Mouse (Mus musculus) liver (tissue): ENCODE data around the gene Ugt1a6a.
"Not testable (repeated sequence)": the region's sequence is repeated elsewhere in the genome, so short reads cannot be mapped to it uniquely, and the experiment has no call there.

Experiments
- DNase-seq: peaks from one replicate; pipeline ENCODE4 v3.0.0-alpha.2; 2020; ENCODE audit warnings: mixed read lengths

Ugt1a6a gene

DNA sequence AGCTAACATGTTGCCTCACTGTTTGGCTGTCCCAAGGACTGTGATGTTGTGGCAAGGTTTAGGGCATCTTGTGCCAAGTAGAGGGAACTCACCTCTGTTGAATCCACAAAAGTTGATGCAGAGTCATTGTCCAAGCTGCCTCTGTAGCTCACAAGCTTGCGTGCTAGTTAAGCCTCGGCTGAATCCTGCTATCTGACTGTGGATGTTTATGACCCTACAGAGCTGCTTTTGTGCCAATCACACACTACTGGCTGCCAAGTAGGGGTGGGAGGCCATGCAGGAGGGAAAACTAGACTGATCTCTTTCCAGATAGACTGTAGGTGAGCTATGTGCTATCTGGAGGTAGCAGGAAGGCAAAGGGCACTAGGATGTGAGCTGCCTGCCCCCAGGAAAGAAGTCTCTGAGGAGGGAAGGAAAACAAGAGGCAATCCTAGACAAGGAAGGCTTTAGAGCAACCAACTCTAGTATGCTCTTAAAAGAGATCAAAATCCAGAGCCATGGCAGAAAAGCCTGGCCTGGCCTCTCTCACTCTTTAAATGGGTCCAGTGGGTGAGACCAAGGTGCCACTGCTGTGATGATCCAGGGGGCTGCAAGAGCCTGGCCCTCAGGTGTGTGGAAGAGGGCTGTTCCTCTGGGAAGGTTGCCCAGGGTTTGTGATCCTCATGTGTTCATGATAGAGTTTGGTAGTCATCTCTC is 79.3 kb downstream of the Ugt1a6a start:
- peak; percentile 14 for DNase-seq

DNA sequence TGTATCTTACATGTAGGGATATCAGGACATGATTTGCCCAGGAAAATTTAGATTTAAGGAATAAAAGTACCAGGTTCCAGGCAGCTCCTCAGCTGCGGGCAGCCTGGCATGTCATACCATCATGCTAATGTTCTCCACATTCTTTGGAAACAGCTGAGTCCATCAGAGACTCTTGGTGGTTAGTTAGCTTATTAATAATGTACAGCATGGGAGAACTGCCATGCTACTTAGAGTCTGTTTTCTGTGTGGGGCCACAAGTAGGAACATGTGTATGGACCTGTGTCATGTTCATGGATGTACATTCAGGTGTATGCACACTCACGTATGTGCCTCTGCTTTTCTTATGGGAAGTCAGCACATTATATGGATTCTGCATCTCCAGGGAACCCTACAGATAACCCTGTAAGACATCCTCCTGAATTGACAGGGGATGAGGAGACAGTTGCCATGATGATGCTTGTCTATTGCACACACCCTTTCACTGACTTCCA is 79.9 kb downstream of the Ugt1a6a start:
- DNase-seq = no peak

DNA sequence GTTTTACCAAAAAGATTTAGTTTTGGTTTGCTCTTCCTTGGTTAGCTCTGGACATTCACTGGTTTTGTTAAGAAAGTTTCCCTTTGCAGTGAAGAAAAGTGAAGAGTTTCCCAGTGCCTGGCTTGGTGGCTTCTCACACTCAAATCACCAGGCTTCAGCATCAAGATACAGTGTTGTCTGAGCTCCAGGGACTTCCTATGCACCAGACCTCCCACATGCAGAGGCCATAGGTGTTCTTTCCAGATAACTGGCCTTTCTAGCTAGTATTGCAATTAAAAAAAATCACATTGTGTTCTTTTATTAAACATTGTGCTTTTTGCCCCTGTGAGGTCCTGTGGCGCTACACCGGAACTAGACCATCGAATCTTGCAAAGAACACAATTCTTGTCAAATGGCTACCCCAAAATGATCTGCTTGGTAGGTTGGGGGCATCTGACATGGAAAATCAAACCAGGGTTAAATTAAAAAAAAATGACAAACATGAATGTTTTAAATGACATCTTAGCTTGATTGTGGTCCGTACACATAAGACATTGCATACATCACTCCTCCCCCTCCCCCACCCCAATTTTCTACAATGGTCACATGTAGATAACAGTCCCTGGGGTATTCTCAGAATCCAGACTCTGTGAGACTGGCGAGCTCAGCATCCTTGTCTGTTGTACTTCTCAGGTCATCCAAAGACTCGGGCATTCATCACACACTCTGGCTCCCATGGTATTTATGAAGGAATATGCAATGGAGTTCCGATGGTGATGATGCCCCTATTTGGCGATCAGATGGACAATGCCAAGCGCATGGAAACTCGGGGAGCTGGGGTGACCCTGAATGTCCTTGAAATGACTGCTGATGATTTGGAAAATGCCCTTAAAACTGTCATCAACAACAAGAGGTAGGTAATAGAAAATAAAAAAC is 81.1 kb downstream of the Ugt1a6a start:
- peak; percentile 17 for DNase-seq

DNA sequence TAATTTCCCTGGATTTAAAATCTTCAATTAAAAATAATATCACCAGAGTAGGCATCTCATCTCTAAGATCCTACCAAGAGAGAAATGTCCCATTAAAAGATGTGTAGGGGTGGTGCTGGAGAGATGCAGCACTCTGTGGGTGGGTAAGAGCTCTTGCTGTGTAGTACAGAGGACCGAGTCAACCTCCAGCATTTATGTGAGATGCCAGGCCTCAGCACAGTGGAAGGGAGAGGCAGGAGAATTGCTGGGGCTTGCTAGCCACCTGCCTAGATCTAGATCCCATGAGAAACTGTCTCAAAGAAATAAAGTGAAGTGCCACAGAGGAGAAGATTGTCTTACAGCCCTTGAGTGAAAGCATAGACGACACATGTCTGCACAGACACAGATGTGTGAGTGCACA is 81.9 kb downstream of the Ugt1a6a start:
- DNase-seq = no peak

DNA sequence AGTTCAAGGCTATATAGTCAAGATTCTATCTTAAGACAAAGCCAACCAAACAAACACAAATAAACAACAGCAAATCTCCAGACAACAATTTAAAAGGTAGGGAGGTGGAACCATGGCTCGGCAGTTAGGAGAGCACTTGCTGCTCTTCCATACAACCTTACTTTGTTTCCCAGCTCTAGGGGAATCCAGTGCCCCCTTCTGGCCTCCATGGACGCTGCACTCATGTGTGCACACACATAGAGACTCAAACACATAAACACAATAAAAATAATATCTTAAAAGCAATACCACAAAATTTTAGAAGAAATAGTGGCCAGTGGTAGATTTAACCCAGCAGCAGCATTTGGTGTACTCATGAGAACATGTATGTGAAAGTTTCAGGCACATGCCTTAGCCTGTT is 82.5 kb downstream of the Ugt1a6a start:
- DNase-seq = no peak

DNA sequence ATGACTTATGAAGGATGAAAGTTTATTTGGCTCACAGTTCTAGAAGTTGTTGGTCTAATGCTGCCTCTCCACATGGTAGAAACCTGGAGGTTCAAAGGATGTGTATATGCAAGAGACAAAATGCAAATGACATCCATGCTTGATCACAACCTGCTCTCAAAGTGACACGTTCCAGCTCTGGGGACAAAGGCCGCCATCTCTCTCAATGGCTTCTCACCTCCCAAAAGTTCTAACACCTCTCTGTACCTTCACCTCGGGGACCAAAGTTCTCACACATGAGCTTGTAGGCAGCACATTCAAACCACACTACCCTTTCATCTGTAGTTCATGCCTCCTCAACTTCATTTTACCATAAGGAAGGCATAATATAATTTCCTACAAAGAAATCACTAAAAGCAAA is 83.0 kb downstream of the Ugt1a6a start:
- DNase-seq = no peak

DNA sequence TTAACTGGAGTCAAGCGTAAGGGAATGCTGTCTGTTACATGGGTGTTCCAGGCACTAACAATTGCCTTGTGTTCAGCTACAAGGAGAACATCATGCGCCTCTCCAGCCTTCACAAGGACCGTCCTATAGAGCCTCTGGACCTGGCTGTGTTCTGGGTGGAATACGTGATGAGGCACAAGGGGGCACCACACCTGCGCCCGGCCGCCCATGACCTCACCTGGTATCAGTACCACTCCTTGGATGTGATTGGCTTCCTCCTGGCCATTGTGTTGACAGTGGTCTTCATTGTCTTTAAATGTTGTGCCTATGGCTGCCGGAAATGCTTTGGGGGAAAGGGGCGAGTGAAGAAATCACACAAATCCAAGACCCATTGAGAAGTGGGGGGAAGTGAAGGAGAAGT is 83.4 kb downstream of the Ugt1a6a start:
- DNase-seq = no peak

DNA sequence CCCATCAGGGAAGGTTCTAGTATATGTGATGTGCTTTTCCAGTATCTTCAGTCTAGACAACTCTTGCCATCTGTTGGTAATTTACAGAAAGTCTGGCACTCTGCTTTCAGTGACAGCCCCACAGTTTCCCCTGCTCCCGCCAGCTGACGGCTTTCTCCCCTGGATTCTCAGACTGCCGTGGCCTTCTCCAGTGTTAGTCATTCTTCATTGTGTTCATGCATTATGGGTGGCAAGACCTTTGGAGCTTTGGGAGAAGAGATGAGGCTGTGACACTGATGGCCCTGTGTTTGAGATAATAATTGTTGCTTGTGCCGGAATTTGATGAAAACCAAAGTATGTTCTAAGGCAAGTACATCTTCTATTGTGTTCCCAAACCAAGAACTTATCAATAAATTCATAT is 84.0 kb downstream of the Ugt1a6a start:
- DNase-seq = no peak

DNA sequence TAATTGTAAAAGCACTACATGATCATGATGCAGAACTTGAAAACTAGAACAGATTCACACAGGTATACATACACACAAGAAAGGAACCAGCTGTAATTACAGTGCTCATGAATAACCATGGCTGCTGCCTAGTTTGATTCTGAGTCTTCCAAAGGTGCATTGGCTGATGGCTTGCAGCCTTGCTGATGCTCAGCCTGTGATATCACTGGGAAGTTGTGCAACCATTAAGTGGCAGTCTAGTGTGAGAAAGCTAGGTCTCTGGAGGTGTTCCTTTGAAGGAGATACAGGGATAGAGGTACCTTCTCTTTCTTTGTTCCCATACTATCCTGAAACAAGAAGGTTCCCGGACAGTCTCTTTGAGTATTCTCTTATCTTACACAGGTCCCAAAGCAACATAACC is 84.4 kb downstream of the Ugt1a6a start:
- DNase-seq = no peak

DNA sequence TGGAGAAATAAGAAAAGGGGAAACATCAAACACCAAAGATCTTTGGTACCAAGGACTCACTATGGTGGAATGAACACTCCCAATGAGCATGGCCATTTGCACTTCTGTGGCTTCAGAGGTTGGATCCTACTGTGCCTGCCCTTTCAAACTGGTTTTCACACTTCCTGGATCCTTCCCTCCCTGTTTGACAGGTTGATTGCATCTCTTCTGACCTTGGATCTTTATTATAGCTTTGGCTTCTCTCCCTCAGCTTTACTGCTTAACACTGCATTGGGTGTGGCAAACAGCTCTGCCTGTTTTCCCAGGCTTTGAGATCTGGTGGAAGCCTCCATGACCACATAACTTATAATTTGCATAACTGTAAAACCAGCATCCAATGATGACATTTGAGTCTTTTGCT is 85.7 kb downstream of the Ugt1a6a start:
- no peak for DNase-seq

DNA sequence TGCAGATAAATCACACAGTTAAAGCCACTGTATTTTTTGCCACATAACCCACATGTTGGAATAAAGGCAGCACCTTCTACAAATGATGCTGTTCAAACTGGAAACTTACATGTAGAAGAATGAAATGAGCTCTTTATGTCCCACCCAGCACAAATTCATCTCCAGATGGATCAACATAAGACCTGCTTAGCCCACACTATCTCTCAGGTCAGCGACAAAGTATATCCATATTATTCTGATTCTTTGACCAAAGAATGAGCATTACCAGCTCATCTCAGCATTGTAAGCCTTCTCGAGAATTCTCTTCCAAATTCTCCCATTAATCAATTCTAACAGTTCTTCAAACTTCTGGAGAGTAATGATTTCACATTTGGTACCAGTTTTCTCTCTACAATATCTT is 87.6 kb downstream of the Ugt1a6a start:
- no peak for DNase-seq

DNA sequence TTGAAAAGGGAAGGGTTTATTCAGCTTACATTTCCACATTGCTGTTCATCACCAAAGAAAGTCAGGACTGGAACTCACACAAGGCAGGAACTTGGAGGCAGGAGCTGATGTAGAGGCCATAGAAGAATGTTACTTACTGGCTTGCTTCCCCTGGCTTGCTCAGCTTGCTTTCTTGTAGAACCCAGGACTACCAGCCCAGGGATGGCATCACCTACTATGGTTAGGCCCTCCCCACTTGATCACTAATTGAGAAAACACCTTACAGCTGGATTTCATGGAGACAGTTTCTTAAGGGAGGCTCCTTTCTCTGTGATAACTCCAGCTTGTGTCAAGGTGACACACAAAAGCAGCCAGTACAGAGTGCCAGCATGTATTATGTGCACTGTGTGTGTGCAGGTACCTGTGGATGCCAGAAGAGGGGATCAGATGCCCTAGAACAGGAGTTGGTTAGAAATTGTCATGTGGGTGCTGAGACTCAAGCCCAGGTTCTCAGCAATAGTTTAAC is 88.5 kb downstream of the Ugt1a6a start:
- not testable (repeated sequence) for DNase-seq

DNA sequence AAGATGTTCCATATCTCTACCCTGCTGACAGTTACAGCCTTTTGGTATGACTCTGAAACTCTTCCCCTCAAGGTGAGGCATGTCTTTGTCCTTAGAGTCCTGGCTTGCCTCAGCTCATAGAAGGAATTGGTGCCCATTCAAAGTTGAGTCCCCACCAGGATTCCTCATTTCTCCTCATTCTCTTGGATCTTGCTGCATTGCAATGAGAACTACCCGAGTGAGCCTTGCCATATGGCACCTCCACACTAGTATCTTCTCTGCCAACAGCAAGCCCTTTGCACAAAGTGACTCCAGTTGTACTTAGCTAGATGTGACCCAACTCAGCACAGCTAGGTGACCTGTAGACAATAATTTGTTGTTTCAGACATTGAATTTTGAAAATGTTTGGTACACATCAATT is 89.0 kb downstream of the Ugt1a6a start:
- no peak for DNase-seq

DNA sequence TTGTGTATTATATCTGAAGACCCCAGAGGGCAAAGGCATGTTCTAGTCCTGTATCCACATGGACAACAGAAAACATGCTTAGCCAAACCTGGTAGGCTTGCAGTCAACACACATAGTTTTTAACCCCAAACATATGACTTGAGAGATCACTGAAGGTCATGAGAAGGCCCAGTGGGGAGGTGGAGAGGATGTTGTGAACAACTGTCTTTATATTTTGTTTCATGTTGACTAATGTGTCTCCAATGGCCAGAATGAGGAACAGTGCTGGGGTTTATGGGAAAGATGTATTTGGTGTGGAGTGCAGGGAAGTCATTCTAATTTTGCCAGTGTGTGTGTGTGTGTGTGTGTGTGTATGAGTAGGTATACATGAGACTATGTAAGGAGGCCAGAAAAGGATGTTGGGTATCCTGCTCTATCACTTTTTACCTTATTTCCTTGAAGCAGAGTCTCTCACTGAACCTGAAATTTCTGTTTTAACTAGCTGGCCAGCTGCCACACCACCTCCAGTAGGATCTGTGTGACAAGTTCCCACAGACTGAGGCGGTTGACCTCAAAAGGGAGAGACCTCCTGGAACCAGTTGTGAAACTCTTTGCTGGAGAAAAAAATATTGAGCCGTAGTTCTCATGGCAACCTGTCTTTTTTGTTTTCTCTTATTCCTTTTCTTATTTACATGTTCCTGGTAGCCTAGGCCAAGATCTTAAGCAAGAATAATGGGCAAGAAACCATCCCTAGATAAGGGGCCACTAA is 89.6 kb downstream of the Ugt1a6a start:
- no peak for DNase-seq

DNA sequence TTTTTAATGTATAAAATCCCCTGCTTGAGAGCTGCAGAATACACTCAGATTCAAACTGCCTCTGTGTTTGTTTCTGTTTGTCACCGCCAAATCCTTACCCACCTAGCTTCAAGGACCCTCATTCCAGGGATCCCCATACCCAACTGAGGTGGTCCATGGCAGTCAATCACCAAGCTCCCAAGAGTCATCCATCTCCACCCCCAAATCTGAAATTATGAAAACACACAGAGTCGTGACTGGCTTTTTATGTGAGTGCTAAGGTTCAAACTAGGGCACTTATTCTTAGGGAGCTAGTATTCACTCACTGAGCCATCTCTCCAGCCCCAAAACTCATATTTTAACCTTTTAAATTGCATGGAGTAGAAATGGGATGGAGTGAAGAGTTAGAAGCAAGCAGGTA is 90.7 kb downstream of the Ugt1a6a start:
- DNase-seq = not testable (repeated sequence)

DNA sequence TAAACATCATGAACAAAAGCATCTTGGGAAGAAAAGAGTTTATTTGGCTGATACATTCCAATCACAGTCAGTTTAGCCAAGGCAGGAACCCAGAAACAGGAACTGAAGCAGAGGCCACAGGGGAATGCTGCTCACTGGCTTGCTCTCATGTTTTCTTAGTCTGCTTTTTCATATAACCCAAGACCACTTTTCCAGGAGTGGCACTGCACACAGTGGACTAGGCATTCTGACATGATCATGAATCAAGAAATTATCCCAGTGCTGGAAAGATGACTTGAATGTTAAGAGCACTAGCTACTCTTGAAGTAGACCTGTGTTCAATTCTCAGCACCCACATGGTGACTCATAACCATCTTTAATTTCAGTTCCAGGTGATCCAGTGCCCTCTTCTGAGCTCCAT is 91.1 kb downstream of the Ugt1a6a start:
- no peak for DNase-seq

DNA sequence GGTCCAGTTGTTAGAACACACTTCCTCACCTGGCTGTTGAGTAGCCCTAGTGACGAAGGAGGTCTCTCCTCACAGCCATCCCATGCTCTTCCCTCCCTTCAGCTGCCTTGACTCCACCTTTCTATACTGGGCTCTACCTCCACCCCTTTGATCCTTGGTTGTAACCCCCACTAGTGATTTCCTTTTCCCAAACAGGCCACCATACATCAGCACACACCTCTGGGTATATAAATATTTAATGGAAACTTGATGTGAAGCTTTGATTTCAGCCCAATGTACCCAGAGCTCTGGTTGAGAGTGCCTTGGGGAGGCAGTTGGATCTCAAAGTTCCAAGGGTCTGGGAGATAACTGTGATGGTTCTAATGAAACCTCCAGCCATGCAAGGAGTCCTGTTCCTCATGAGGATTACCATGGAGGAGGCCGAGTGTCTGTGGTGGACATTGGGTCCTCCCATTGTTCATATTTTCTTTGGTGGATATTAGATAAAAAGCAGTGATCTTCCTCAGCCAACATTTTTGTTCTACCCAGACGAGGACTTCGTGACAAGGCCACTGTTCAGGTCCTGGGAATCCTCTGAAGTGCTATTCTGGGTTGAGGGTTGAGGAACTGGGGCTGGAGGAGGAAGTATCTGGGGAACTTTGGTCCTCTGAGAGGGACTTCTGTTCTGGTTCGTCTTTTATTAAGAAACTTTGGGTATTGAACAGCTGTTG is 92.2 kb downstream of the Ugt1a6a start, which contains the start of gene Mroh2a:
Gene Mroh2a, plus strand, starts transcription at position 317 of the 710 bp plus-strand sequence.
- no peak for DNase-seq

DNA sequence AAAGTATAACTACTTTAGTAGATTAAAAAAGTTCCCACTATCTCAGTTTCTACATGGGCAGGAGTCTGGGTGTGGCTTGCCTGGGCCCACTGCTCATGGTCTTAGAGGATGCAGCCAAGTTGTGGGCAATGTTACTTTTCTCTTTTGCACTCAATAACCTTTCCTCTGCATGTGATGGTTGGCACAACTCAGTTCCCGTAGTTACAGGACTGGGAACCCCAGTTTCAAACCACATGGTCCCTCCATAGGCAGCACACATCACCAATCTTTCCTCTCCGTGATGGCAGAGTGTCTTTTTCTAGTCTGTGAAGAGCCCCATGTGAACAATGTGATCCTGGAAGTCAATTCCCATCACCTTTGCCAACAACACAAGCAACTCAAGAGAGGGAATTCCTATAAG is 92.9 kb downstream of the Ugt1a6a start:
- no peak for DNase-seq

DNA sequence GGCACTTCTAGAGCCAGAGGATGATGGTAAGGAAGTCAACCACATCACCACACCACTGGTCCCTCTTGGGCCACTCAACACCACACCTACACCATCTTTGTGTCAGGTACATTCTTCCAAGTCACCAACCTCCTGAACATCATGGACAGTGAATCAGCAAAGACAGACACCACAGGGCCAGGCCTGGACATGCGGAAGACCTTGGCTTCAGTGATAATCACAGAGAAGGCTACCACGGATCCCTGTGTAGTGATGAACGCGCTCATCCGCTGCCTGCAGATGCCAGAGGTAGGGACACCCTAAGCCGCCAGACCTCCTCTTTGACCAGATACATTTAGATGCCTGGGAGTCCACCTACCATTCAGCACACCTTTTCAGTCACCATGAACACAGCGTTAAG is 93.5 kb downstream of the Ugt1a6a start:
- DNase-seq = no peak

DNA sequence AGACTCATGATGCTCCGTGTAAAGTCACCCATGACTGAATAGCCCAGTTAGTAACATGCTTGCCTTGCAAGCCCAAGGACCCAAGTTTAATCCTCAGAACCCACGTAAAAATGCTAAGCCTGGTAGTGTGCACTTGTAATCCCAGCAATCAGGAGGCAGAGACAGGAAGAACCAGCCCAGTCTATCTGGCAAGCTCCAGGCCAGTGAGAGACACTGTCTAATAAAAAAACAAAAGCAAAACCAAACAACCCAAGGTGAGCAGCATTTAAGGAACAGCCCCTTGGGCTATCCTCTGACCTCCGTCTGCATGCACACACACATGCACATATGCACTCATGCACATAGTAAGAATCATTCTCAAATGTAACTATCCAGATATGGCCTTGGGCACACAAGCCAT is 95.0 kb downstream of the Ugt1a6a start:
- DNase-seq = no peak

DNA sequence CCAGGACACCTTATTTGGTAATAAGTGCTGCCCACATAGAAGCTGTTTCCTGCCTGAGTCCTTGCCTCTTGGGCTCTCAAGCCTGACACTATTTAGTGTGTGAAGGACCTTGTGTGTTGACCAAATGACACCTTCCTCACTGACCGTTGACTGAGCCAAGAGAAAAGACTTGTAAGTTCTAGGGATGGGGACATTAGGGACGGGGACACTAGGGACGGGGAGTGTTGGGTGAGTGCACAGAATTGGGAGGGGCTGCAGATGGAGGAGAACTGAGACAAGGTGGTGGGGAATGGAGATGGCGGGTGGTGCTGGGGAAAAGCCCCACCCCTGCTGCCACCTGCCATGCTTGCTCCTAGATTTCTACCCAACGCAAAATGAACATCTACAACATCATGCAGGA is 95.4 kb downstream of the Ugt1a6a start:
- DNase-seq = no peak

DNA sequence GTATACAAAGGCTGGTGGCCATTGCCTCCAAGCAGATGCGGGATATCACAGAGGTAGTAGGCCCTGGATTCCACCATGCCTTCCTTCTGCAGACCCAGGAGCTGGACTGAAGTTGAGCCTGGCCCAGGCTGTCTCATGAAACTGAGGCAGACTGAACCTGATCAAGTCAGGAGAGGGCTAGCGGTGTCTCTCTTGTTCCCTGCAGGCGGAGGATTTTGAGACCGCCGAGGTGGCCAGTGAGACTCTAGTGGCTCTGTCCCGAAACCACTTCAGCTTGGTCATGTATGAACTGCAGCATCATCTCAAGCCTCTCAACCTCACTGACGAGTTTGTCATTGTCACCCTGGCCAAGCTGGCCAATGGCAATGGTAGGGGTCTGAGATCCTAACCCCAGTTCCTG is 95.8 kb downstream of the Ugt1a6a start:
- no peak for DNase-seq
